Mouse (Mus musculus) central nervous system, embryonic 11.5 days (tissue): ENCODE results near the gene Ptp4a2. TPM values are rescaled to one million over a fixed set of nuclear protein-coding genes. Genes with fewer than 3 reads are reported as not detected.

Experiments
- polyA plus RNA-seq: library from polyadenylated mRNA; depleted of rRNA; stranded (reverse); fragments of >200 nt; gene quantifications from 2 replicates; pipeline ENCODE4 v1.2.3, GENCODE M21; 2012; rRNA removed

Ptp4a2 gene
- polyA plus RNA-seq = 103 and 122 TPM in 2 replicates

DNA sequence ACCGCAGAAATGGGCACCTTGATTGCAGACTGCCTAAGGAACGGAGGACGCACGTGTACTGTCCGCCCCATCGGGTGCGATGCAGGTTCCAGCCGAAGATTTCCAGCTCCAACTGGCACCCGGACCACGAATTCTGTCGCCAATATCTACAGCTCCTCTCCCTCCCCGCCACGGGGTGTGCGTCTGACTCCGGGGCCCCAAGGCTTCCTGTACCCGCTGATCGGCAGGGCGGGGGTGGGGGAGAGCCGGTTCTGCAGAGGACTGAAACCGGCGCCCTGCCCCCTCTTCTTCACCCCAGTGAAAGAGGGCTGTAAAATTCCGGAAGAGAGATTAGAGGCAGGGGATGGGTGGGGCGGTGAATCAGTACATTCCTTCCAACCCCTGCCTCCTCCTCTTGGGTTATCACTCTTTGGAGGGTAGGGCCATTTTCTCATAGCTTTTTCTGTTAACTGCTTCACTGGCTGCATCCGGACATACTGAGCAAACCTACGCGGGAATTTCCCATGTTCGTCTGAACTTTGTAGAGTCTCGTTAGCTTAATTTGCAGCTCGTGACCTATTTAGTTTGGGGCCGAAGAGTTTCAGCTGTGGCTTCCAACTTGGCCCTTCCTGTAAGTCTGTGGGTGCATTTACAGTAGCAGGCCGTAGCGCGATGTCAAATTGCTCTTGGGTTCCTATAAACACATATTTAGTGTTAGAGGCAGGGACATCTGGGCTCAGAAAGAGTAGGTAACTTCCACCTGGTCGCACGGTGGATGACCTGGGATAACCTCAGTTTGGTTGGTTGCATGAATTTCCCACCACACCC lies at the start of gene Ptp4a2:
Gene Ptp4a2 (plus strand): TSS at position 422 of the 807 bp plus-strand sequence.

Other genes starting within 250 kb of the Ptp4a2 start
- 9.3 and 10.9 TPM in 2 replicates for gene Lck, start 237.6 kb upstream of the Ptp4a2 start, polyA plus RNA-seq
- gene Fam167b, start 232.7 kb upstream of the Ptp4a2 start, polyA plus RNA-seq = 2.1 and 2.6 TPM in 2 replicates
- 355 and 420 TPM in 2 replicates for gene Eif3i, start 210.6 kb upstream of the Ptp4a2 start, polyA plus RNA-seq
- 141 and 182 TPM in 2 replicates for gene Tmem234, start 210.6 kb upstream of the Ptp4a2 start, polyA plus RNA-seq
- gene Dcdc2b, start 197.0 kb upstream of the Ptp4a2 start, polyA plus RNA-seq = 1.6 and 2.2 TPM in 2 replicates
- gene Iqcc, start 192.1 kb upstream of the Ptp4a2 start, polyA plus RNA-seq = 28.8 and 32.5 TPM in 2 replicates
- gene Ccdc28b, start 187.3 kb upstream of the Ptp4a2 start, polyA plus RNA-seq = 66.0 and 106 TPM in 2 replicates
- 74.6 and 161 TPM in 2 replicates for gene Txlna, start 170.2 kb upstream of the Ptp4a2 start, polyA plus RNA-seq
- gene Kpna6, start 138.5 kb upstream of the Ptp4a2 start, polyA plus RNA-seq = 29.5 and 34.7 TPM in 2 replicates
- gene Tmem39b, start 114.4 kb upstream of the Ptp4a2 start, polyA plus RNA-seq = 33.4 and 45.2 TPM in 2 replicates
- 123 and 125 TPM in 2 replicates for gene Khdrbs1, start 68.9 kb upstream of the Ptp4a2 start, polyA plus RNA-seq
- gene Spocd1, start 118.0 kb downstream of the Ptp4a2 start, polyA plus RNA-seq = 0.06 and 0.07 TPM in 2 replicates
- gene Adgrb2, start 173.7 kb downstream of the Ptp4a2 start, polyA plus RNA-seq = 31.3 and 32.2 TPM in 2 replicates
- gene Col16a1, start 236.6 kb downstream of the Ptp4a2 start, polyA plus RNA-seq = 22.9 and 26.3 TPM in 2 replicates